Mouse (Mus musculus) embryonic facial prominence, embryonic 11.5 days (tissue): ENCODE results near the gene Lefty1. TPM values are rescaled to one million over a fixed set of nuclear protein-coding genes. Genes with fewer than 3 reads are reported as not detected.
"Not testable (repeated sequence)": the region's sequence is repeated elsewhere in the genome, so short reads cannot be mapped to it uniquely, and the experiment has no call there.

Experiments
- ATAC-seq: fragments of 200-750 bp; cut with Nextera tagmentation; replicated peaks from 2 replicates; pipeline ENCODE4 v1.8.0; 2017; ENCODE audit warnings: low read depth; ENCODE audit not compliant: insufficient number of reproducible peaks, low FRiP score, low TSS enrichment
- DNase-seq: peaks from one replicate; pipeline ENCODE4 v3.0.0-alpha.2; 2015; ENCODE audit warnings: low spot score
- H3K27ac ChIP-seq: fragments of 300-500 bp; sonication (generic); replicated peaks from 2 replicates; pipeline ENCODE4 v1.5.1; 2014; ENCODE audit warnings: mild to moderate bottlenecking, low read depth, low read length, control low read depth
- H3K27me3 ChIP-seq: fragments of 300-500 bp; sonication (generic); 2 replicates; pipeline ENCODE4 v1.6.1; 2014; ENCODE audit warnings: mild to moderate bottlenecking, low read length, moderate library complexity, mixed read lengths; ENCODE audit not compliant: control insufficient read depth, insufficient read depth
- H3K36me3 ChIP-seq: fragments of 300-500 bp; sonication (generic); replicated peaks from 2 replicates; pipeline ENCODE4 v1.6.1; 2014; ENCODE audit warnings: low read depth, mild to moderate bottlenecking, low read length, moderate library complexity, mixed read lengths; ENCODE audit not compliant: control insufficient read depth, insufficient read depth
- H3K4me1 ChIP-seq: fragments of 300-500 bp; sonication (generic); 2 replicates; pipeline ENCODE4 v1.6.1; 2014; ENCODE audit warnings: low read length, mixed read lengths; ENCODE audit not compliant: control insufficient read depth, insufficient read depth
- H3K4me2 ChIP-seq: fragments of 300-500 bp; sonication (generic); 2 replicates; pipeline ENCODE4 v1.6.1; 2014; ENCODE audit warnings: low read depth, mild to moderate bottlenecking, control low read depth, low read length, moderate library complexity
- H3K4me3 ChIP-seq: fragments of 300-500 bp; sonication (generic); 2 replicates; pipeline ENCODE4 v1.5.1; 2014; ENCODE audit warnings: low read depth, low read length, control low read depth
- H3K9ac ChIP-seq: fragments of 300-500 bp; sonication (generic); replicated peaks from 2 replicates; pipeline ENCODE4 v1.6.1; 2014; ENCODE audit warnings: mild to moderate bottlenecking, control low read depth, low read length
- H3K9me3 ChIP-seq: fragments of 300-500 bp; sonication (generic); replicated peaks from 2 replicates; pipeline ENCODE4 v1.6.1; 2016; ENCODE audit warnings: mild to moderate bottlenecking, low read length, inconsistent platforms, mixed read lengths; ENCODE audit not compliant: control insufficient read depth
- WGBS: fragments of 180-500 bp; shearing (Covaris S2); extraction: QIAGEN DNeasy Blood & Tissue Kit; methylation state at CpG from one replicate; pipeline ENCODE4 v1.1.7; 2014; 5-methylcytosine and 5-hydroxymethylcytosine counted together
- polyA plus RNA-seq: library from polyadenylated mRNA; unstranded; fragments of >200 nt; fragmentation: Nextera tagmentation; extraction: Ambion mirVana; gene quantifications from 2 replicates; pipeline ENCODE4 v1.2.1, GENCODE M21; 2014

The Lefty1 gene
- 0.33 and 0.38 TPM in 2 replicates for polyA plus RNA-seq

DNA sequence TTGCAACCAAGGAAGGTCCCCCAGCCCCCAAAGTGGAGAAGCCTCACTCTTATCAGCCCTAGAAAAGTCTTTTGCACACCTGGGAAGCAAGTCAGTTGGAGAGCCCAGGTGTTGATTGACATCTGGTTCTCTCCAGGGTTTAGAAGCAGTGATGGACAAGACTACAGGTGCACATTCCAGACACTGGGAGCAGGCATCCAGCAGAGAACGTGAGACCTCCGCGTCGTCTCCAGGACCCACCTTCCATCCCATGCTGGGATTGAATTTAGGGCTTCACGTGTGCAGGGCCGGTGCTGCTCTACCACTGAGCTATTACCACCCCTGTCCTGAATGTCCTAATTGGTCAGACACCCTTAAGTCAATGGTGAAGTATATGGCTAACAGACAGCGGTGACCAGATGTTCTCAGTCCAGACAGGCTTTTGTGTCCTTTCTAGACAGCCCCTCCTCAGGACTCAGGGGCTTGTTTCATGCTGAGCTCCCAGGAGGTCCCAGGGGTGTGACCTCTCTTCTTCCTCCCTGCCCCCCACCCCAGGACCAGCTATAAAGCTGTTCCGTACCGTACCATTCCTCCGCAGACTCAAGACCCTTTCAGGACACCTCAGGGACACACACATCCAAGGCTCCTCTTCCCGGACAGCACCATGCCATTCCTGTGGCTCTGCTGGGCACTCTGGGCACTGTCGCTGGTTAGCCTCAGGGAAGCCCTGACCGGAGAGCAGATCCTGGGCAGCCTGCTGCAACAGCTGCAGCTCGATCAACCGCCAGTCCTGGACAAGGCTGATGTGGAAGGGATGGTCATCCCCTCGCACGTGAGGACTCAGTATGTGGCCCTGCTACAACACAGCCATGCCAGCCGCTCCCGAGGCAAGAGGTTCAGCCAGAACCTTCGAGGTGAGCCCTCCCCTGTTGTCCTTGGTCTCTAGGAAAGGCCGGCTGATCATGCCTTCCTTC is at the start of gene Lefty1:
Lefty1 (plus strand) TSS at position 556 of the 953 bp plus-strand sequence.
- H3K4me3 ChIP-seq: no peak within 1 kb of the TSS
- H3K27me3 ChIP-seq: peaks cover 32% of the 10 kb centered on the region
- no peak within 1 kb of the TSS for H3K4me2 ChIP-seq
- H3K9me3 ChIP-seq: no peaks in the 10 kb centered on the region
- no peak within 1 kb of the TSS for H3K27ac ChIP-seq
- no peak for ATAC-seq
- H3K4me1 ChIP-seq: no peaks in the 10 kb centered on the region
- H3K9ac ChIP-seq: no peak within 1 kb of the TSS
- no peak for DNase-seq
- no peaks in the 10 kb centered on the region for H3K36me3 ChIP-seq
- 9% methylated on average over 21 of the region's 21 CpGs for WGBS

DNA sequence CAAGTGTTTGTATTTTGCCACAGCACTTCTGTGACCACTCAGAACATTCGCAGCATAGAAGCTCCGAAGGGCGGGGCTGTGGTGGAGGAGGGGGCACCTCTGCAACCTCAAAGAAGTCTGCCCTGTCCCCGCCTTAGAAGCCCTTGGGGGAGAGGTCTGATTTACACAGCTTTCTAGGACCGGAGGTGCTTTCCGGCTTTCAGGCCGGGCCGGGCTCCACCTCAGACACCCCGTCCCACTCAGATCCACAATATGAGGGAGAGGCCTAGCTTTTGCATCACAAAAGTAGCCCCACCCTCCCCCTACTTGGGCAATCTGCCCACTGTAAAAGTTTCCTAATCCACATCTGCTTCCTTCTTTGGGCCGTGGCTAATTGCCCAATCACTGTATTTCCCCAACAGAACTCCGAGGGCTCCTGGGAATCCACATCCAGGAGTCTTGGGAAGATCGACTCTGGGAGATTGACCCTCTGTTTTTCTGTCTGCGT is 46.2 kb upstream of the Lefty1 start:
- Histone ChIP-seq H3K4me1 (peaks cover 2% of the 10 kb centered on the region), H3K27me3 (peaks cover 6% of the 10 kb centered on the region; the same call in 1 of the 2 replicates), H3K9ac (peak overlapping the region; percentile 22), H3K9me3 (no peaks in the 10 kb centered on the region), H3K36me3 (no peaks in the 10 kb centered on the region), H3K4me2 (peak overlapping the region; percentile 10), H3K4me3 (no peak overlapping the region), H3K27ac (no peak overlapping the region)
- DNase-seq (peak; percentile 61), ATAC-seq (peak; percentile 55; the same call in 1 of the 2 replicates)
- WGBS: 2% methylated on average over 13 of the region's 13 CpGs

DNA sequence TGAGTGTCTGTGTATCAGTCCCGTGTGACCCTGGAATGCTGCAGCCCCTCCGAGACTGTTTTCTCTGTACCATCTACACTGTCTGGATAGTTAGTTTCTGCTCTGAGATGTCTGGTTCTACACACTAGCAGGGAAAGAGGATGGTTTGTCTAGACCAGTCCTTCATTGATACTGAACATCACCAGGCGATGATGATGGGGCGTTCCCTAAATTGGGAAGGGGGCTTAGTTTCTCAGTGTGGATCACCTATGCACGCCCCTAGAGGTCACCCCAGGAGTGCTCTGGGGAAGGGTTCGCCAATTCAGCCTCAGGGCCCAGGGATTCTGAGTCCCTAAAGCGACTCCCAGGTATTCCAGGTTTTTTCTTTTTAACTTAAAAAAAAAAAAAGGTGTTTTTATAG is 45.6 kb upstream of the Lefty1 start:
- ATAC-seq: no peak
- Histone ChIP-seq H3K4me2 (no peak overlapping the region), H3K4me1 (peaks cover 2% of the 10 kb centered on the region), H3K27me3 (peaks cover 7% of the 10 kb centered on the region), H3K9me3 (no peaks in the 10 kb centered on the region), H3K4me3 (no peak overlapping the region), H3K27ac (no peak overlapping the region), H3K36me3 (no peaks in the 10 kb centered on the region), H3K9ac (peak overlapping the region; percentile 22; the same call in 1 of the 2 replicates)
- DNase-seq: no peak
- WGBS: 23% methylated on average over 7 of the region's 7 CpGs

DNA sequence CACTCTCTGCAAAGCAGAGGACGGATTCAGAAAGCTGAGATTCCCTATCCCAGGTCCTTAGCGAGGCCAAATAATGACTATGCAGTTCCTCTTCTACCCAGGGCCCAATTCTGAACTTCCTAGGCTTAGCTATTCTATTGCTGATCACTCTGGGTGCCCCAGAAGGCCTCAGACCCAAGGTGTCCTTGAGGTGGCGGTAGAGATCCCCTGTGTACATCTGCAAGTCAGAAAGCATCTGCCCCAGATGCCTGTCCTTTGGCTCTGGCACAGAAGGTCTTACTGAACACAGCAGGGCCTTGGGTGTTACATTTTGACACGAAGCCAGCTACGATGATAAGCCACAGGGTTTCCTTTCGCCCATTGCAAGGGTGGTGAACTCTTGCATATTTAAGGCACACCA is 45.0 kb upstream of the Lefty1 start:
- Histone ChIP-seq H3K4me2 (no peak overlapping the region), H3K4me3 (no peak overlapping the region), H3K27me3 (peaks cover 10% of the 10 kb centered on the region), H3K27ac (no peak overlapping the region), H3K9me3 (no peaks in the 10 kb centered on the region), H3K36me3 (no peaks in the 10 kb centered on the region), H3K4me1 (peaks cover 2% of the 10 kb centered on the region), H3K9ac (no peak overlapping the region)
- no peak for DNase-seq
- ATAC-seq: no peak
- WGBS: 43% methylated on average over 6 of the region's 6 CpGs

DNA sequence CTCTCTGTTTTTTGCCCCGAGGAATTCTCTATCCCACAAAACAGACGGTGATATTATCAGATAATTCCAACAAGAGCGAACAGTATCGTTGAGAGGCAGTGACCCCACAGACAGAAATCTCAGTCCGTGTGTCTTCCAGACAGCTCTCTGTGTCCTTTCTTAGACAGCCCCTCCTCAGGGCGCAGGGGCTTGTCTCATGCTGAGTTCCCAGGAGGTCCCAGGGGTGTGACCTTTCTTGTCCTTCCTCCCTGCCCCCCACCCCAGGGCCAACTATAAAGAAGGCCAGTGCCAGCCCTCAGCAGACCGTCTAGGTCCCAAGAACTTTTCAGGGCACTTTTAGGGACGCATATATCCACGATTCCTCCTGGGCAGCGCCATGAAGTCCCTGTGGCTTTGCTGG is 42.0 kb upstream of the Lefty1 start, which contains the start of gene Lefty2:
Lefty2 (plus strand) TSS at position 301 of the 400 bp plus-strand sequence.
- no peaks in the 10 kb centered on the region for H3K36me3 ChIP-seq
- H3K4me3 ChIP-seq: no peak within 1 kb of the TSS
- DNase-seq (no peak), ATAC-seq (no peak)
- no peaks in the 10 kb centered on the region for H3K9me3 ChIP-seq
- peaks cover 2% of the 10 kb centered on the region for H3K4me1 ChIP-seq
- WGBS: 57% methylated on average over 10 of the region's 10 CpGs
- peaks cover 10% of the 10 kb centered on the region for H3K27me3 ChIP-seq
- H3K9ac ChIP-seq: no peak within 1 kb of the TSS
- H3K27ac ChIP-seq: no peak within 1 kb of the TSS
- no peak within 1 kb of the TSS for H3K4me2 ChIP-seq

DNA sequence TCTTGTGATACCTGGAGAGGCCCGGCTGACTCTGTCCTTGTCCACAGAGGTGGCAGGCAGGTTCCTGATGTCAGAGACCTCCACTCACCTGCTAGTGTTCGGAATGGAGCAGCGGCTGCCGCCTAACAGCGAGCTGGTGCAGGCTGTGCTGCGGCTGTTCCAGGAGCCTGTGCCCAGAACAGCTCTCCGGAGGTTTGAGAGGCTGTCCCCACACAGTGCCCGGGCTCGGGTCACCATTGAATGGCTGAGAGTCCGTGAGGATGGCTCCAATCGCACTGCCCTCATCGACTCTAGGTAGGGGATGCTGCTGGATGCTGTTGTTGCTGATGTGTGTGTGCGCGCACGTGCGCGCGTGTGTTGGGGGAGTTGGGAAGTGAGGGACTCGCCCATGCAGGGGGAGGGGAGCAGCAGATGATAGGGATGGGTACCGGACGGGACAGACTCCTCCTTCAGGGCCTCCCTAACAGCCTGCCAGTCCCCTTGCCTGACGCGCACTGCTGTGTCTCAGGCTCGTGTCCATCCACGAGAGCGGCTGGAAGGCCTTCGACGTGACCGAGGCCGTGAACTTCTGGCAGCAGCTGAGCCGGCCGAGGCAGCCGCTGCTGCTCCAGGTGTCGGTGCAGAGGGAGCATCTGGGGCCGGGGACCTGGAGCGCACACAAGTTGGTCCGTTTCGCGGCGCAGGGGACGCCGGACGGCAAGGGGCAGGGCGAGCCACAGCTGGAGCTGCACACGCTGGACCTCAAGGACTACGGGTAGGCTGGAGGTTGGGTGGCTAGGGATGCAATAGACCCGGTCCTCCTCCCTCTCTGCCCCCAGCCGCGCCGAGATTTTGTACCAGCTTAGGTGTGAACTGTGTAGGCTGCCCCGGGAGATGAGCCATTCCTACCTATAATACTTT is 40.5 kb upstream of the Lefty1 start:
- Histone ChIP-seq H3K27me3 (peaks cover 10% of the 10 kb centered on the region), H3K4me2 (peak overlapping the region; percentile 13; the same call in 1 of the 2 replicates)
- not testable (repeated sequence) for H3K4me3 ChIP-seq, H3K9ac ChIP-seq, H3K27ac ChIP-seq, H3K36me3 ChIP-seq, DNase-seq, H3K4me1 ChIP-seq, H3K9me3 ChIP-seq
- 4% methylated on average over 42 of the region's 51 CpGs for WGBS
- peak; percentile 57; the same call in 1 of the 2 replicates for ATAC-seq

DNA sequence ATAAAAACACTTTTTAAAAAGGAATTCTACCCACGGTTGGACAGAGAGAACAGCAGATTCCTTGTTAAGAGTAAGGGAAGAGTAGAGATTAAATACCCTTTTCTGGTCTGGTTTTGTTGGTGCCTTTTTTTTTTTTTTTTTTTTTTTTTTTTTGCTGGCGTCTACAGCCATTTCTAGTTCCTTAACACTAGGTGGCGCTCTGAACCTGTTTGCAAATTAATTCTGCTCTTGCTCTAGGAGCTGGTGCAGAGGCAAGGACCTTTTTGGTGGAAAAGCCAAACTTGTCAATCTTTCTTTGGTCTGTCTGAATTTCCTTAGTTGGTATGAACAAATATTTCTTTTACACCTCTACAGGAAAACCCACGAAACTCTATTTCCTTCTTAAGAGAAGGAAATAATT is 33.7 kb upstream of the Lefty1 start:
- DNase-seq: peak; percentile 82
- Histone ChIP-seq H3K36me3 (no peaks in the 10 kb centered on the region), H3K4me3 (no peak overlapping the region), H3K27ac (no peak overlapping the region), H3K4me1 (peaks cover 4% of the 10 kb centered on the region; the same call in 1 of the 2 replicates), H3K9ac (no peak overlapping the region), H3K9me3 (no peaks in the 10 kb centered on the region), H3K4me2 (no peak overlapping the region), H3K27me3 (no peaks in the 10 kb centered on the region)
- no peak for ATAC-seq
- WGBS: 2% methylated on average over 4 of the region's 4 CpGs
